Mouse (Mus musculus) cerebellum, adult 2 months (tissue): ENCODE results near the gene Tmem170. TPM values are rescaled to one million over a fixed set of nuclear protein-coding genes. Genes with fewer than 3 reads are reported as not detected.

Experiments used
- DNase-seq, 2 experiments: peaks; one replicate each; pipeline ENCODE4 v3.0.0; 2021
- H3K27ac ChIP-seq: fragments of 200-500 bp; 2 replicates; pipeline ENCODE4 v1.5.1; 2012; ENCODE audit warnings: low read length, control low read depth, inconsistent platforms; ENCODE audit not compliant: insufficient read depth
- H3K27me3 ChIP-seq: fragments of 200-500 bp; 2 replicates; pipeline ENCODE4 v1.6.1; 2012; ENCODE audit warnings: inconsistent platforms, mild to moderate bottlenecking, low read length, moderate library complexity; ENCODE audit not compliant: control insufficient read depth, insufficient read depth
- H3K4me1 ChIP-seq: fragments of 200-500 bp; 2 replicates; pipeline ENCODE4 v1.6.1; 2011; ENCODE audit warnings: low read length; ENCODE audit not compliant: control insufficient read depth, insufficient read depth
- H3K4me3 ChIP-seq: fragments of 200-500 bp; replicated peaks from 2 replicates; pipeline ENCODE3; 2011; ENCODE audit warnings: mild to moderate bottlenecking, low read depth, low read length, control low read depth; ENCODE audit not compliant: insufficient read depth
- CTCF ChIP-seq: fragments of 200-500 bp; IDR thresholded peaks from 2 replicates; pipeline ENCODE4 v1.5.1; 2011; ENCODE audit warnings: low read depth, mild to moderate bottlenecking, control low read depth, low read length, moderate library complexity, borderline replicate concordance; ENCODE audit not compliant: insufficient read depth
- POLR2A ChIP-seq: fragments of 200-500 bp; IDR thresholded peaks from 2 replicates; pipeline ENCODE4 v1.6.1; 2011; ENCODE audit warnings: low read length, control low read depth, borderline replicate concordance; ENCODE audit not compliant: insufficient read depth
- WGBS: fragments of 180-500 bp; shearing (Covaris S2); methylation state at CpG from one replicate; pipeline ENCODE4 v1.1.7; 2018; 5-methylcytosine and 5-hydroxymethylcytosine counted together
- polyA plus RNA-seq: library from polyadenylated mRNA; depleted of rRNA; stranded (reverse); fragments of >200 nt; gene quantifications from 2 replicates; pipeline ENCODE4 v1.2.3, GENCODE M21; 2012

The Tmem170 gene
- polyA plus RNA-seq, 1 experiment = 7.2 TPM

DNA sequence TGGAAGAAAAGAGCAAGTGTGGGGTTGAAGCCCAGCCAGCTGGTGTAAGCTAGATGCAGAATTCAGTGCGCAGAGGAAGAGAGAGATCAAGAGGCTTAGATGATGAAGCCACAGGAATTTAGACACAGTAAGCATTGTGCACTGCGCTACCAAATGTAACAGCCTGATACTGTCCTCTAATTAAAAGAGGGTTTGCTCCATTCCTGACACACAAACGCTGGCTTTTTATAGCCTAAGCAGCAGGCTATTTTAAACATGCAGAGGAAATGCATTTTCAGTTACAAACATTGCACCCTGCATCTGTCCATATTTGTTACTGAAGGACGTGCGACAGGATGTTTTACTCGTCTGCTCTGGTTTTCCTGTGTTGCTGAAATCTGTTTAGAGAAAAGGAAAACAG lies 48.0 kb downstream of the Tmem170 start:
- WGBS = 82% methylated on average over 6 of the region's 6 CpGs
- DNase-seq = no peak

DNA sequence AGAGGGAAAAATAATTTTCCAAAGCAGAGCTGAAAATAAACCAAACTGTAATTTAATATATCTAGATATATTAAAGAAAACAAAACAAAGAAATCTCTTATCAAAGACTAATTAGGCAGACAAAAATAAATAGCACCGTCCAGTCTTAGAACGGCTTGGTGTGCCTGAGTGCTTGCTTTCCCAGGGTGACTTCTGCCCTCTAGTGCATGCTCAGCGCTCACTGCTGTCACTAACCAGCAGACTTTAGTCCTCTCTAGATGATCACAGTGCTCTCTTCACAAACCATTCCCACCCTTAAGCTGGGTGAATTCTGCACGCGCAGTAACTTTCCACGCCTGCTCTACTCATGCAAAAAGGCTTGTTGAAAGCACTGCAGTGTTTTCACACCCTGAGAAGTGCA lies 51.3 kb downstream of the Tmem170 start:
- DNase-seq = peak; percentile 44 to 48
- Histone ChIP-seq H3K27me3 (no peaks in the 10 kb centered on the region), H3K4me3 (no peak overlapping the region), H3K27ac (no peak overlapping the region), H3K4me1 (no peaks in the 10 kb centered on the region)
- WGBS = 54% methylated on average over 6 of the region's 6 CpGs
- no peak for TF ChIP-seq POLR2A
- peak; percentile 81 for TF ChIP-seq CTCF

More for the DNA sequence above, 48.0 kb downstream of the Tmem170 start:
- no peak overlapping the region for H3K4me3 ChIP-seq
- no peaks in the 10 kb centered on the region for H3K4me1 ChIP-seq
- H3K27ac ChIP-seq = no peak overlapping the region
- H3K27me3 ChIP-seq = no peaks in the 10 kb centered on the region
- TF ChIP-seq POLR2A = no peak
- no peak for TF ChIP-seq CTCF

DNA sequence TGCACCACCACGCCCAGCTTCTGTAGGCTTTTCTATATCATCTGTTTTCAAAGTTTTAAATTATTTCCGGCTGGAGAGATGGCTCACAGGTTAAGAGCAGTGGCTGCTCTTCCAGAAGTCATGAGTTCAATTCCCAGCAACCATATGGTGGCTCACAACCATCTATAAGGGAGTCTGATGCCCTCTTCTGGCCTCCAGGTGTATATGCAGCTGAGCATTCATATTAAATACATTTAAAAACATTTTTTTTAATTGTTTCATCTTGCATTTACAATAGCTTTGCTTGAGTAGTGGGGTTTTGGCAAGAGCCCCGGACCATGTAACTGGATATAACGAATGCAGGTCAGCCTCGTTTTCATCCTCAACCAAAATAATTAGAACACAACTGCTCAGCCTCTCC lies 52.2 kb downstream of the Tmem170 start:
- Histone ChIP-seq H3K27ac (no peak overlapping the region), H3K4me3 (no peak overlapping the region), H3K4me1 (no peaks in the 10 kb centered on the region), H3K27me3 (no peaks in the 10 kb centered on the region)
- TF ChIP-seq CTCF (no peak; the same call in 1 of the 2 replicates), POLR2A (no peak)
- no peak for DNase-seq
- 96% methylated on average over 5 of the region's 5 CpGs for WGBS

DNA sequence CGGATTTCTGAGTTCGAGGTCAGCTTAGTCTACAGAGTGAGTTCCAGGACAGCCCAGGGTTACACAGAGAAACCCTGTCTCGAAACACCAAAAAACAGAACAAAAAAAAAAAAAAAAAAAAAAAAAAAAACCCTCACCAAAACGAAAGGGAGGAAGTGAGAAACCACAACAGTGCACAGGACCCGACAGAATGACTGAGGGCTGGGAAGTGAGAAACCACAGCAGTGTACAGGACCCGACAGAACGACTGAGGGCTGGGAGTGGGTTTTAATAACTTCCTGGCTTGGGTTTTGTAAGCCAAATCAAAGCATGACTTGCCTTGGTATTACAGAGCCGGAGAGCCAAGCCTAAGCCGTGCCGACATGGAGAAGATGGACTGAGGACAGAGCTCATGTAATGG lies 55.4 kb downstream of the Tmem170 start:
- no peak overlapping the region for H3K27ac ChIP-seq
- WGBS = 91% methylated on average over 10 of the region's 10 CpGs
- no peak for DNase-seq
- H3K4me3 ChIP-seq = no peak overlapping the region
- TF ChIP-seq POLR2A = no peak
- H3K27me3 ChIP-seq = no peaks in the 10 kb centered on the region
- no peaks in the 10 kb centered on the region; the same call in 1 of the 2 replicates for H3K4me1 ChIP-seq

DNA sequence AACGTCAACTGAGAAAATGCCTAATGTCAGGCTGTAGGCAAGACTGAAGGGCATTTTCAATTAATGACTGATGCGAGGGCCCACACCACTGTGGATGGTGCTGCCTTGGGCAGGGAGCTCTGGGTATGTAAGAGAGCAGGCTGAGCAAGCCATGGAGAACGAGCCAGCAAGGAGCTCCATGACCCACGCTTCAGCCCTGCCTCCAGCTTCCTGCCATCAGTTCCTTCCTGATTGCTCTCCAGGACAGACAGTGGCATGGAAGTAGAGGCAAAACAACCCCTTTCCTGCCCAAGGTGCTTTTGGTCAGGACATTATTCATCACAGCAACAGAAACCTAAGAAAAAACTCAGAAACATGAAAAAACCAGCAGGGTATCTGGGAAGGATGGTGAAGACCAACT lies 55.9 kb downstream of the Tmem170 start:
- no peak for DNase-seq
- H3K27me3 ChIP-seq = no peaks in the 10 kb centered on the region
- no peaks in the 10 kb centered on the region; the same call in 1 of the 2 replicates for H3K4me1 ChIP-seq
- no peak overlapping the region for H3K27ac ChIP-seq
- TF ChIP-seq CTCF (no peak), POLR2A (no peak)
- no peak overlapping the region for H3K4me3 ChIP-seq
- 79% methylated on average over 4 of the region's 4 CpGs for WGBS

DNA sequence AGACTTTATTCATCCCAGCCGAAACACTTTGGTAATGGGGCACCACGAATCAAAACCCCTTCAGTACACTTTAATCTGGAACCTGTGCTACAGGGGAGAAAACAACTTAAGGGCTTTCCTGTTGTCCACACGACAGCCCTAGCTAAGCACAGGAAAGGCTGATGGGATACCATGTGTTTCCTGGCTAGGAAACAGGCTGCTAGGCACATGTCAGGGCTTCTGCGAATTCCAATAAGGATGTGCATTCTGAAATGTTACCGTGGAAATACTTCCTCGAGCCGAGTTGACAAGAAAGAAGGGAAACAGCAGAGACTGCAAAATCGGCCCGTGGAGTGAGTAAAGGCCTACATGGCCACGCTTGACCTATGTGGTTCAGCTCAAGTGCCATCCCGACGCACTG lies 56.5 kb downstream of the Tmem170 start:
- no peak for TF ChIP-seq POLR2A
- TF ChIP-seq CTCF = no peak
- Histone ChIP-seq H3K4me1 (no peaks in the 10 kb centered on the region; the same call in 1 of the 2 replicates), H3K4me3 (no peak overlapping the region), H3K27ac (no peak overlapping the region), H3K27me3 (no peaks in the 10 kb centered on the region)
- DNase-seq = no peak
- 48% methylated on average over 12 of the region's 12 CpGs for whole genome bisulfite sequencing

DNA sequence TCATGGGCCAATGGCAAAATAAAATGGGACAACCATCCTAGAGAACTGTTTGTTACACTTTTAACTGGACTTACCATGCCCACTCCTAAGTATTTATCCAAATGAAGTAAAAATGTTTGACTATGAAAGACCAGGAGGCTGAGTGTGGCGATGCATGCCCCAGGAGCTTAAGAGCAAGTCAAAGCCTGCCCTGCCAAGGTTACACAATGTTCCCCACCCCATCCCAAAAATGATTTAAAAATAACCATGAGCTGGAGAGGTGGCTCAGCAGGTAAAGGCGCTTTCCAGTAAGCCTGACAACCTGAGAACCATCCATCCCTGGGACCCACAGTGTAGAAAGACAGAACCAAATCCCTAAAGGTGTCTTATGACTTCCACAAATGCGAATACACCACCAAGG lies 58.0 kb downstream of the Tmem170 start:
- no peaks in the 10 kb centered on the region for H3K27me3 ChIP-seq
- WGBS = 52% methylated on average over 3 of the region's 3 CpGs
- H3K4me1 ChIP-seq = no peaks in the 10 kb centered on the region; the same call in 1 of the 2 replicates
- no peak for TF ChIP-seq CTCF
- no peak for TF ChIP-seq POLR2A
- no peak overlapping the region for H3K4me3 ChIP-seq
- H3K27ac ChIP-seq = no peak overlapping the region
- no peak for DNase-seq

DNA sequence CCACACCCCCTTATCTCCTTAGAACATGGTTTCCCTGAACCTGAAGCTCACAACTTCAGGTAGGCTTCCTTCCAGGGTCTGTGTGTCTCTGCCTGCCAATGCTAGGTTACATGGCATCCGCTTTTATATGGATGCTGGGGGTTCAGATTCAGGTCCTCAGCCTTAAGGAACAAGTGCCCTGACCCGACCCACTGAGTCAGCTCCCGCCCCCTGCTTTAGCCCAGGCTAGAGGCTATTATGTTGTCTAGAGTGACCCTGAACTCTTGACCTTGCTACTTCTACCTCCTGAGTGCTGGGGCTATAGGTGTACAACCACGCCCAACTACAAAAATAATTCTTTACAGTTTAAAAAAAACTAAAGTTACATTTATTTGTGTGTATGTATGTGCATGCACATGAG lies 61.5 kb downstream of the Tmem170 start:
- Histone ChIP-seq H3K27ac (no peak overlapping the region), H3K4me1 (no peaks in the 10 kb centered on the region; the same call in 1 of the 2 replicates), H3K27me3 (no peaks in the 10 kb centered on the region), H3K4me3 (no peak overlapping the region)
- TF ChIP-seq CTCF (no peak), POLR2A (no peak)
- WGBS = 92% methylated on average over 4 of the region's 4 CpGs
- no peak for DNase-seq
